Mouse (Mus musculus): ENCODE data around the gene Olfr303. TPM values are rescaled to one million over a fixed set of nuclear protein-coding genes. Genes with fewer than 3 reads are reported as not detected.
"Not testable (repeated sequence)": the region's sequence is repeated elsewhere in the genome, so short reads cannot be mapped to it uniquely, and the experiment has no call there.

Gene Olfr303
- total and polyA plus RNA-seq, 3 experiments = not detected

- H3K79me2 ChIP-seq (replicated peaks; ENCODE audit: control insufficient read depth, extremely low read depth, insufficient read depth, poor library complexity, severe bottlenecking) = no peaks in the 10 kb centered on the region
- no peaks in the 10 kb centered on the region for H3K4me1 ChIP-seq (ENCODE audit: control insufficient read depth in 1 of 2, insufficient read depth in 2 of 2)
- no peak within 1 kb of the TSS for H3K4me3 ChIP-seq (replicated peaks in 1 of 3; ENCODE audit: low read depth in 2 of 3, low read length in 2 of 3, poor library complexity in 1 of 3)
- dilution Hi-C loops (cut with MboI; ENCODE audit: extremely low pct_ligation_motif_present, extremely low pct_unique_long_range_greater_than_20kb, low sequenced_read_pairs) (no loop called here), in situ Hi-C loops (cut with MboI; ENCODE audit: low pct_ligation_motif_present, low pct_unique_long_range_greater_than_20kb, low sequenced_read_pairs) (no loop called here)
- TF ChIP-seq ZMIZ1 (IDR thresholded peaks at IDR 0.05; ENCODE audit: low read depth, low read length) (no peak), E2F4 (IDR thresholded peaks at IDR 0.05; ENCODE audit: insufficient replicate concordance, low read depth, low read length) (no peak), SMC3 (IDR thresholded peaks at IDR 0.05; ENCODE audit: low read depth, low read length) (no peak), ZKSCAN1 (IDR thresholded peaks at IDR 0.05; ENCODE audit: borderline replicate concordance, low read depth, low read length) (no peak), TBP (conservative IDR thresholded peaks at IDR 0.05; ENCODE audit: low read depth, low read length) (no peak), RAD21 (IDR thresholded peaks at IDR 0.05; ENCODE audit: low read depth, low read length) (no peak), NRF1 (IDR thresholded peaks at IDR 0.05; ENCODE audit: low read depth, low read length) (no peak), BHLHE40 (IDR thresholded peaks at IDR 0.05; ENCODE audit: low read depth, low read length) (no peak), ZNF384 (IDR thresholded peaks at IDR 0.05; ENCODE audit: low read depth, low read length) (no peak)
- H3K36me3 ChIP-seq (replicated peaks in 1 of 2; ENCODE audit: control insufficient read depth in 1 of 2, insufficient read depth in 1 of 2, low read length in 1 of 2) = no peaks in the 10 kb centered on the region
- H3K4me2 ChIP-seq (ENCODE audit: insufficient read depth, low read depth, poor library complexity, severe bottlenecking) = no peak within 1 kb of the TSS
- no peak for DNase-seq (ENCODE audit: extremely low read depth)
- no peaks in the 10 kb centered on the region for H3K27me3 ChIP-seq (replicated peaks)
- peaks cover 8% of the 10 kb centered on the region for H3K9me3 ChIP-seq (replicated peaks; ENCODE audit: low read length)
- no peak within 1 kb of the TSS for H3K27ac ChIP-seq (ENCODE audit: insufficient read depth, low read depth)
- H3K9ac ChIP-seq (ENCODE audit: insufficient read depth, low read depth) = no peak within 1 kb of the TSS
Measured at GRCm38 (mm10) chr7:86386558-86386957, 11.0 kb downstream of the Olfr303 start, which contains the start of gene Olfr304. TSS of gene Olfr304 (minus strand) at chr7:86386658.

GRCm38 (mm10) chr7:86385769-86386168 is 11.8 kb downstream of the Olfr303 start:
- dilution Hi-C loops (cut with MboI; ENCODE audit: extremely low pct_ligation_motif_present, extremely low pct_unique_long_range_greater_than_20kb, low sequenced_read_pairs) = no loop called here

DNA sequence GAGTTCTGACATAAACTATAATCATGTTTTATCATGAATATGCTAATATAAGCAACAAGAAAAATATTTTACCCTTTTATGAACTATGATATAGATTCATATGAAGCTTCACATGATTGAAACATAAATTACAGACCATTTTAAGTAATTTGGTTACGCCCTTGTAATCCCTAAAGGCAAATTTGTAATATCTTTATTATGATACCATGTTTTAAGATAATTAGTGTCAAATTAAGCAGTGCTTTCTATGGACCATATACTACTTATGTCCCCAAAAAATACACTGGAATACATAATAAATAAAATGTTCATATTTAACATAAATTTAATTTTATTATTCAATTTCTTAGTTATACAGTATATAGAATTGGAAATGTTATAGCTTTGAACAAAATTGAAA is 30.8 kb downstream of the Olfr303 start, which contains the start of gene Olfr305:
Gene Olfr305, minus strand, starts transcription at position 101 of the 400 bp plus-strand sequence.
- no peak within 1 kb of the TSS for H3K4me3 ChIP-seq (replicated peaks in 1 of 3; ENCODE audit: low read depth in 2 of 3, low read length in 2 of 3, poor library complexity in 1 of 3)
- no peaks in the 10 kb centered on the region for H3K36me3 ChIP-seq (replicated peaks in 1 of 2; ENCODE audit: control insufficient read depth in 1 of 2, insufficient read depth in 1 of 2, low read length in 1 of 2)
- H3K27me3 ChIP-seq (replicated peaks) = no peaks in the 10 kb centered on the region
- TF ChIP-seq RAD21 (IDR thresholded peaks at IDR 0.05; ENCODE audit: low read depth, low read length) (no peak), USF2 (conservative IDR thresholded peaks at IDR 0.05; ENCODE audit: low read depth, low read length) (no peak)
- no peak within 1 kb of the TSS for H3K4me2 ChIP-seq (ENCODE audit: insufficient read depth, low read depth, poor library complexity, severe bottlenecking)
- dilution Hi-C loops (cut with MboI; ENCODE audit: extremely low pct_ligation_motif_present, extremely low pct_unique_long_range_greater_than_20kb, low sequenced_read_pairs) (no loop called here), in situ Hi-C loops (cut with MboI; ENCODE audit: low pct_ligation_motif_present, low pct_unique_long_range_greater_than_20kb, low sequenced_read_pairs) (no loop called here)
- no peak within 1 kb of the TSS for H3K9ac ChIP-seq (ENCODE audit: insufficient read depth, low read depth)
- no peak within 1 kb of the TSS for H3K27ac ChIP-seq (ENCODE audit: insufficient read depth, low read depth)
- no peaks in the 10 kb centered on the region for H3K79me2 ChIP-seq (replicated peaks; ENCODE audit: control insufficient read depth, extremely low read depth, insufficient read depth, poor library complexity, severe bottlenecking)
- H3K9me3 ChIP-seq (replicated peaks; ENCODE audit: low read length) = peaks cover 17% of the 10 kb centered on the region
- no peaks in the 10 kb centered on the region for H3K4me1 ChIP-seq (ENCODE audit: control insufficient read depth in 1 of 2, insufficient read depth in 2 of 2)
- no peak for DNase-seq (ENCODE audit: extremely low read depth)

More at GRCm38 (mm10) chr7:86385769-86386168, 11.8 kb downstream of the Olfr303 start:
- TF ChIP-seq TBP (conservative IDR thresholded peaks at IDR 0.05; ENCODE audit: low read depth, low read length) (no peak), MAFK (IDR thresholded peaks at IDR 0.05; ENCODE audit: insufficient replicate concordance, low read length) (no peak), USF2 (conservative IDR thresholded peaks at IDR 0.05; ENCODE audit: low read depth, low read length) (no peak), NRF1 (IDR thresholded peaks at IDR 0.05; ENCODE audit: low read depth, low read length) (no peak), KAT2A (IDR thresholded peaks at IDR 0.05; ENCODE audit: insufficient replicate concordance, low read length) (no peak), UBTF (IDR thresholded peaks at IDR 0.05; ENCODE audit: low read depth, low read length) (no peak), ZC3H11A (IDR thresholded peaks at IDR 0.05; ENCODE audit: low read depth, low read length) (no peak), NELFE (IDR thresholded peaks at IDR 0.05; ENCODE audit: low read depth, low read length) (no peak), ZKSCAN1 (IDR thresholded peaks at IDR 0.05; ENCODE audit: borderline replicate concordance, low read depth, low read length) (no peak), E2F4 (IDR thresholded peaks at IDR 0.05; ENCODE audit: insufficient replicate concordance, low read depth, low read length) (no peak), JUND (conservative IDR thresholded peaks at IDR 0.05; ENCODE audit: low read depth, low read length) (no peak)
- H3K79me2 ChIP-seq (replicated peaks; ENCODE audit: control insufficient read depth, extremely low read depth, insufficient read depth, poor library complexity, severe bottlenecking) = no peaks in the 10 kb centered on the region
- in situ Hi-C loops (cut with MboI; ENCODE audit: low pct_ligation_motif_present, low pct_unique_long_range_greater_than_20kb, low sequenced_read_pairs) = no loop called here
- H3K4me1 ChIP-seq (ENCODE audit: control insufficient read depth in 1 of 2, insufficient read depth in 2 of 2) = no peaks in the 10 kb centered on the region
- no peak for DNase-seq (ENCODE audit: extremely low read depth)
- H3K9ac ChIP-seq (ENCODE audit: insufficient read depth, low read depth) = no peak overlapping the region
- H3K27ac ChIP-seq (ENCODE audit: insufficient read depth, low read depth) = no peak overlapping the region
- peaks cover 8% of the 10 kb centered on the region for H3K9me3 ChIP-seq (replicated peaks; ENCODE audit: low read length)
- no peak overlapping the region for H3K4me2 ChIP-seq (ENCODE audit: insufficient read depth, low read depth, poor library complexity, severe bottlenecking)
- H3K27me3 ChIP-seq (replicated peaks) = no peaks in the 10 kb centered on the region
- no peaks in the 10 kb centered on the region for H3K36me3 ChIP-seq (replicated peaks in 1 of 2; ENCODE audit: control insufficient read depth in 1 of 2, insufficient read depth in 1 of 2, low read length in 1 of 2)
- no peak overlapping the region for H3K4me3 ChIP-seq (replicated peaks in 1 of 3; ENCODE audit: low read depth in 2 of 3, low read length in 2 of 3, poor library complexity in 1 of 3)

GRCm38 (mm10) chr7:86346296-86346695 is 51.3 kb downstream of the Olfr303 start:
- dilution Hi-C loops (cut with MboI; ENCODE audit: extremely low pct_ligation_motif_present, extremely low pct_unique_long_range_greater_than_20kb, low sequenced_read_pairs); H3K79me2 ChIP-seq (replicated peaks; ENCODE audit: control insufficient read depth, extremely low read depth, insufficient read depth, poor library complexity, severe bottlenecking); H3K36me3 ChIP-seq (replicated peaks in 1 of 2; ENCODE audit: control insufficient read depth in 1 of 2, insufficient read depth in 1 of 2, low read length in 1 of 2); H3K4me2 ChIP-seq (ENCODE audit: insufficient read depth, low read depth, poor library complexity, severe bottlenecking); H3K4me3 ChIP-seq (replicated peaks in 1 of 3; ENCODE audit: low read depth in 2 of 3, low read length in 2 of 3, poor library complexity in 1 of 3); in situ Hi-C loops (cut with MboI; ENCODE audit: low pct_ligation_motif_present, low pct_unique_long_range_greater_than_20kb, low sequenced_read_pairs); H3K4me1 ChIP-seq (ENCODE audit: control insufficient read depth in 1 of 2, insufficient read depth in 2 of 2); H3K9ac ChIP-seq (ENCODE audit: insufficient read depth, low read depth); H3K27ac ChIP-seq (ENCODE audit: insufficient read depth, low read depth); H3K27me3 ChIP-seq (replicated peaks); DNase-seq (ENCODE audit: extremely low read depth): not testable (repeated sequence)
- peaks cover 14% of the 10 kb centered on the region for H3K9me3 ChIP-seq (replicated peaks; ENCODE audit: low read length)
